Mouse (Mus musculus) forebrain, postnatal 0 days (tissue): ENCODE measurements around the gene Hoxd11. TPM values are rescaled to one million over a fixed set of nuclear protein-coding genes. Genes with fewer than 3 reads are reported as not detected.
A peak's percentile ranks its signal among the peaks of the same experiment; 100 is the strongest.

Experiments
- ATAC-seq: fragments of 200-750 bp; cut with Nextera tagmentation; 2 replicates; pipeline ENCODE4 v1.8.0; 2017; ENCODE audit warnings: mild to moderate bottlenecking, moderate library complexity
- DNase-seq: peaks from one replicate; pipeline ENCODE4 v3.0.0-alpha.2; 2015
- H3K27ac ChIP-seq: fragments of 300-500 bp; sonication (generic); 2 replicates; pipeline ENCODE4 v1.5.1; 2014; ENCODE audit warnings: low read depth, mild to moderate bottlenecking, antibody characterized with exemption, low read length, moderate library complexity, mixed read lengths
- H3K27me3 ChIP-seq: fragments of 300-500 bp; sonication (generic); 2 replicates; pipeline ENCODE4 v1.6.1; 2014; ENCODE audit warnings: mild to moderate bottlenecking, low read length, mixed read lengths; ENCODE audit not compliant: insufficient read depth
- H3K36me3 ChIP-seq: fragments of 300-500 bp; sonication (generic); 2 replicates; pipeline ENCODE4 v1.6.1; 2014; ENCODE audit warnings: mild to moderate bottlenecking, moderate library complexity; ENCODE audit not compliant: insufficient read depth
- H3K4me1 ChIP-seq: fragments of 300-500 bp; sonication (generic); 2 replicates; pipeline ENCODE4 v1.6.1; 2014; ENCODE audit warnings: antibody characterized with exemption; ENCODE audit not compliant: insufficient read depth
- H3K4me2 ChIP-seq: fragments of 300-500 bp; sonication (generic); 2 replicates; pipeline ENCODE4 v1.6.1; 2014; ENCODE audit warnings: low read depth, mild to moderate bottlenecking, moderate library complexity
- H3K4me3 ChIP-seq: fragments of 300-500 bp; sonication (generic); 2 replicates; pipeline ENCODE4 v1.5.1; 2014; ENCODE audit warnings: low read depth, low read length, mixed read lengths
- H3K9ac ChIP-seq: fragments of 300-500 bp; sonication (generic); 2 replicates; pipeline ENCODE4 v1.6.1; 2014; ENCODE audit warnings: mild to moderate bottlenecking
- H3K9me3 ChIP-seq: fragments of 300-500 bp; sonication (generic); 2 replicates; pipeline ENCODE4 v1.6.1; 2016; ENCODE audit warnings: low read length
- CTCF ChIP-seq: sonication (generic); IDR thresholded peaks from 2 replicates; pipeline ENCODE4 v1.5.1; 2016; ENCODE audit warnings: antibody characterized with exemption, control low read depth, low read depth
- WGBS: fragments of 180-500 bp; shearing (Covaris S2); extraction: QIAGEN DNeasy Blood & Tissue Kit; methylation state at CpG from one replicate; pipeline ENCODE4 v1.1.7; 2014; 5-methylcytosine and 5-hydroxymethylcytosine counted together
- polyA plus RNA-seq: library from polyadenylated mRNA; unstranded; fragments of >200 nt; fragmentation: Nextera tagmentation; extraction: Ambion mirVana; gene quantifications from 2 replicates; pipeline ENCODE4 v1.2.1, GENCODE M21; 2015
- total RNA-seq: library from RNA; depleted of rRNA; stranded (reverse); fragments of >200 nt; gene quantifications from 2 replicates; pipeline ENCODE4 v1.2.3, GENCODE M21; 2014

The Hoxd11 gene
- total and polyA plus RNA-seq, 2 experiments from 2014 or later: not detected

GRCm38 (mm10) chr2:74682796-74683195, 3.4 kb downstream of the Hoxd11 start:
- Histone ChIP-seq H3K27me3 (peaks cover 92% of the 10 kb centered on the region), H3K4me1 (no peaks in the 10 kb centered on the region), H3K9me3 (no peaks in the 10 kb centered on the region), H3K9ac (no peak overlapping the region), H3K36me3 (no peaks in the 10 kb centered on the region), H3K4me3 (no peak overlapping the region; the same call in 1 of the 2 replicates), H3K4me2 (0 out of 2 replicates have a peak overlapping the region, but pooled peaks have one; percentile 10), H3K27ac (no peak overlapping the region)
- no peak for DNase-seq
- no peak for ATAC-seq
- WGBS: 2% methylated on average over 30 of the region's 51 CpGs
- TF ChIP-seq CTCF: no peak

- Histone ChIP-seq H3K27ac (no peak overlapping the region), H3K36me3 (no peaks in the 10 kb centered on the region), H3K9ac (no peak overlapping the region), H3K27me3 (peaks cover 92% of the 10 kb centered on the region), H3K9me3 (no peaks in the 10 kb centered on the region), H3K4me1 (no peaks in the 10 kb centered on the region), H3K4me2 (no peak overlapping the region), H3K4me3 (no peak overlapping the region)
- no peak for TF ChIP-seq CTCF
- 1% methylated on average over 18 of the region's 18 CpGs for WGBS
- no peak for DNase-seq
- ATAC-seq: no peak
Observed at GRCm38 (mm10) chr2:74683471-74683951, 4.2 kb downstream of the Hoxd11 start.

- DNase-seq (no peak), ATAC-seq (no peak)
- 2% methylated on average over 12 of the region's 12 CpGs for WGBS
- TF ChIP-seq CTCF: no peak
- H3K4me1 ChIP-seq: no peaks in the 10 kb centered on the region
- no peaks in the 10 kb centered on the region for H3K36me3 ChIP-seq
- H3K27ac ChIP-seq: no peak overlapping the region
- no peaks in the 10 kb centered on the region for H3K9me3 ChIP-seq
- H3K27me3 ChIP-seq: peaks cover 93% of the 10 kb centered on the region
- H3K4me2 ChIP-seq: no peak overlapping the region
- H3K4me3 ChIP-seq: no peak overlapping the region
- H3K9ac ChIP-seq: no peak overlapping the region
Observed at GRCm38 (mm10) chr2:74684106-74684505, 4.7 kb downstream of the Hoxd11 start.

GRCm38 (mm10) chr2:74685059-74685603, 5.8 kb downstream of the Hoxd11 start:
- H3K27ac ChIP-seq: no peak overlapping the region
- DNase-seq: no peak
- no peak overlapping the region for H3K4me3 ChIP-seq
- H3K27me3 ChIP-seq: peaks cover 93% of the 10 kb centered on the region
- TF ChIP-seq CTCF: no peak
- no peak overlapping the region for H3K9ac ChIP-seq
- H3K4me1 ChIP-seq: no peaks in the 10 kb centered on the region
- no peak overlapping the region for H3K4me2 ChIP-seq
- H3K36me3 ChIP-seq: no peaks in the 10 kb centered on the region
- no peak for ATAC-seq
- no peaks in the 10 kb centered on the region for H3K9me3 ChIP-seq
- WGBS: 12% methylated on average over 4 of the region's 4 CpGs

- ATAC-seq: no peak
- DNase-seq: peak; percentile 80
- Histone ChIP-seq H3K4me2 (no peak overlapping the region), H3K4me1 (no peaks in the 10 kb centered on the region), H3K9ac (no peak overlapping the region), H3K36me3 (no peaks in the 10 kb centered on the region), H3K9me3 (0 out of 2 replicates have a peak, but pooled peaks cover 2% of the 10 kb centered on the region), H3K27me3 (peaks cover 90% of the 10 kb centered on the region), H3K27ac (no peak overlapping the region), H3K4me3 (no peak overlapping the region)
- TF ChIP-seq CTCF: peak; percentile 64
- WGBS: 5% methylated on average over 17 of the region's 17 CpGs
Observed at GRCm38 (mm10) chr2:74686301-74686987, 7.1 kb downstream of the Hoxd11 start.

GRCm38 (mm10) chr2:74686988-74687697, 7.8 kb downstream of the Hoxd11 start:
- Histone ChIP-seq H3K27me3 (peaks cover 90% of the 10 kb centered on the region), H3K4me3 (no peak overlapping the region), H3K4me1 (no peaks in the 10 kb centered on the region), H3K4me2 (no peak overlapping the region), H3K9me3 (0 out of 2 replicates have a peak, but pooled peaks cover 4% of the 10 kb centered on the region), H3K36me3 (no peaks in the 10 kb centered on the region), H3K27ac (no peak overlapping the region), H3K9ac (no peak overlapping the region)
- 2% methylated on average over 27 of the region's 27 CpGs for WGBS
- DNase-seq (no peak), ATAC-seq (no peak)
- TF ChIP-seq CTCF: no peak
